Mouse (Mus musculus) embryonic stem cell, embryonic (primary cell): Measurements from ENCODE around the gene Zfp46.

Experiments used
- CTCF ChIA-PET, 4 experiments: fragments of 300-600 bp in 2 of 4; fragments of 350-600 bp in 2 of 4; sonication (Branson Sonifier 250); formaldehyde crosslinking; loops; one replicate each; lab custom pipeline; 2022; ENCODE audit warnings: inconsistent platforms in 2 of 4; lab: Charles Lee
- POLR2A ChIA-PET, 4 experiments: fragments of 300-600 bp in 2 of 4; fragments of 350-600 bp in 2 of 4; sonication (Branson Sonifier 250); formaldehyde crosslinking; loops; one replicate each; lab custom pipeline; 2022; ENCODE audit warnings: antibody characterized with exemption in 4 of 4, inconsistent platforms in 1 of 4; lab: Charles Lee

Gene Zfp46

GRCm38 (mm10) chr4:136284455-136284854, at the start of gene Zfp46:
Gene Zfp46, plus strand, starts transcription at chr4:136284683.
- ChIA-PET CTCF (interaction anchor here in 2 of 4 experiments (1.7 to 2.2 kb wide), 4 partner anchors 12 to 112 kb away, joined by 7 to 23 read pairs (median 14); partner anchors contain the start of gene E2f2 (in 1 of the 2)), POLR2A (interaction anchor here in 2 of 4 experiments (1.1 to 2.3 kb wide), 12 partner anchors 10 to 263 kb away, joined by 3 to 19 read pairs (median 6); partner anchors contain the start of genes Hnrnpr (in 2 of the 2), Eloa (in 1 of the 2), Rpl11 (in 1 of the 2) and Tcea3 (in 1 of the 2))

DNA sequence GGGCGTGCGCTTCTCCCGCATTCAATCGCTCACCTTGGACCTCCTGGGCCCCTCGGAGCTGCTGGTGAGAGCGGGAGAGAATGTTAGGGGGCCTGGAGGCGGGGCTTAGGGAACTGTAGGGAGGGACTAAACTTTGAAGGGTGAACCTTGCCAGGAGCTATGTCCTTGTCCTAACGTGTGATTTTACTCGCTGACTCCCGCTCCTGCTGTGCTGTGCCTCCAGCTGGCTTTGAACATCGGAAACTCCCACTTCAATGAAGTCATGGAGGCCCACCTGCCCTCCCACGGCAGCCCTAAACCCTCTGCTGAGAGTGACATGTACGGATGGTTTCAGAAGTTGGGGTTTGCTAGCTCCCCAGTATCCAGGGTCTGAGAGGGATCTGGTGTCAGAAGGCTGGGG, 45.8 kb upstream of the Zfp46 start:
- ChIA-PET CTCF (interaction anchor here in 3 of 4 experiments (0.5 to 5.2 kb wide), 20 partner anchors 11 to 381 kb away, joined by 3 to 46 read pairs (median 4); partner anchors contain the start of gene Asap3 (in 2 of the 3)), POLR2A (interaction anchor here (0.5 to 2.5 kb wide), 13 partner anchors 9 to 1335 kb away, joined by 3 to 18 read pairs (median 3); partner anchors contain the start of genes Asap3 (in 1 of the 4), E2f2 (in 1 of the 4), Luzp1 (in 1 of the 4) and Tcea3 (in 1 of the 4))

DNA sequence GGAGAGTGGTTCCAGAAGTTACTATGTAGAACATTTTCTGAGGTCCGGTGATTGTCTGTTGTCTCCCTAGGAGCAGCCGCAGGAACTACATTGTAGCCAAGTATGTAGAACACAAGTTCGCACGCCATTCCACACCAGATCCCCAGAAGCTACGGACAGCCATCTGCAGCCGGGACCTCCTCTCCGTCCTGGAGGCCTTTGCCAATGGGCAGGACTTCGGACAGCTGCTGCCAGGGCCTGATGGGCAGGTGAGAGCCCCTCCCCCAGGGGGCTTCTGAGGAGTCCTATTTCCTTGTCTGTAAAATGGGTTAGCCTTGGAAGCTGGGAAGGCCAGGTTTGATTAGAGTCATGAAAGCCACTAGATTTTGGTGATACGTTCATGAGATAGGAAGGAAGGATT, 45.4 kb upstream of the Zfp46 start:
- ChIA-PET CTCF (interaction anchor here (0.5 to 5.2 kb wide), 38 partner anchors 9 to 1120 kb away, joined by 3 to 46 read pairs (median 4); partner anchors contain the start of genes Asap3 (in 2 of the 4) and Lactbl1 (in 1 of the 4)), POLR2A (interaction anchor here (0.5 to 2.5 kb wide), 23 partner anchors 9 to 1334 kb away, joined by 3 to 18 read pairs (median 3); partner anchors contain the start of genes Asap3 (in 2 of the 4), Tcea3 (in 2 of the 4), E2f2 (in 1 of the 4) and Hnrnpr (in 1 of the 4))

- CTCF ChIA-PET, result interaction anchor here (0.5 to 5.2 kb wide), 45 partner anchors 9 to 1119 kb away, joined by 3 to 46 read pairs (median 4); partner anchors contain the start of genes Asap3 (in 2 of the 4), E2f2 (in 1 of the 4) and Lactbl1 (in 1 of the 4)
- POLR2A ChIA-PET, result interaction anchor here in 3 of 4 experiments (0.6 to 2.5 kb wide), 19 partner anchors 8 to 352 kb away, joined by 3 to 18 read pairs (median 4); partner anchors contain the start of genes Asap3 (in 2 of the 3), Tcea3 (in 2 of the 3), E2f2 (in 1 of the 3) and Hnrnpr (in 1 of the 3)
Measured at GRCm38 (mm10) chr4:136239622-136240021, 44.9 kb upstream of the Zfp46 start.

GRCm38 (mm10) chr4:136240123-136240522, 44.4 kb upstream of the Zfp46 start:
- POLR2A ChIA-PET, result interaction anchor here in 3 of 4 experiments (0.6 to 2.5 kb wide), 14 partner anchors 8 to 351 kb away, joined by 3 to 18 read pairs (median 4); partner anchors contain the start of genes Asap3 (in 2 of the 3), Tcea3 (in 2 of the 3), E2f2 (in 1 of the 3) and Luzp1 (in 1 of the 3)
- CTCF ChIA-PET, result interaction anchor here (0.5 to 5.2 kb wide), 38 partner anchors 9 to 381 kb away, joined by 3 to 46 read pairs (median 4); partner anchors contain the start of genes Asap3 (in 2 of the 4) and E2f2 (in 1 of the 4)

GRCm38 (mm10) chr4:136240955-136241354, 43.5 kb upstream of the Zfp46 start:
- POLR2A ChIA-PET, result interaction anchor here in 2 of 4 experiments (0.6 to 1.4 kb wide), 3 partner anchors 9 to 34 kb away, joined by 3 to 4 read pairs (median 4); partner anchors contain the start of gene Asap3 (in 1 of the 2)
- CTCF ChIA-PET, result interaction anchor here in 3 of 4 experiments (0.5 to 5.2 kb wide), 8 partner anchors 8 to 88 kb away, joined by 3 to 46 read pairs (median 6); no protein-coding TSS in a partner anchor

- ChIA-PET CTCF (interaction anchor here in 3 of 4 experiments (0.6 to 5.2 kb wide), 8 partner anchors 11 to 366 kb away, joined by 3 to 46 read pairs (median 4); no protein-coding TSS in a partner anchor), POLR2A (interaction anchor here in 2 of 4 experiments (0.6 to 1.5 kb wide), 7 partner anchors 10 to 555 kb away, joined by 3 to 4 read pairs (median 4); partner anchors contain the start of gene Asap3 (in 1 of the 2))
Measured at GRCm38 (mm10) chr4:136242065-136242703, 42.3 kb upstream of the Zfp46 start.

DNA sequence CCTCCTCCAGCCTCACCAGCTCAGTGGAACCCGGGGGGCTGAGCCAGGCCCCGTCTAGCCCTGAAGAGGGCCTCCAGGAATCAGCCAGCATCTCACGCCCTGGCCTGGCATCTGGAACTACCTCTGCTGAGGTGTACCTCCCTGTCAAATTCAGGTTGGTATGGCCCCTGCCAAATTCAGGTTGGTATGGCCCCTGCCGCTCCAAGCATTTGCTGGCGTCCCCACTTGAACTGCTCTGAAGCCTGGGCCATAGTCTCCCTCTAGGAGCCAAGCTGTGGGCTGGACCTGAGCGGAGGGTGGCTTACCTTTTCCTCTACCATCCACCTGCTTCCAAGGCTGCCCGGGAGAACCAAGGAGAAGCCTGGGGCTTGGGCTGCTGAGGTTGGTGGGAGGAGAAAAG, 41.8 kb upstream of the Zfp46 start:
- CTCF ChIA-PET, result interaction anchor here in 3 of 4 experiments (0.6 to 5.2 kb wide), 6 partner anchors 17 to 366 kb away, joined by 3 to 46 read pairs (median 4); no protein-coding TSS in a partner anchor

GRCm38 (mm10) chr4:136244208-136244607, 40.3 kb upstream of the Zfp46 start:
- POLR2A ChIA-PET, result interaction anchor here in 2 of 4 experiments (0.9 to 1.5 kb wide), 2 partner anchors 15 to 44 kb away, joined by 3 to 4 read pairs; no protein-coding TSS in a partner anchor
- CTCF ChIA-PET, result interaction anchor here in 3 of 4 experiments (0.5 to 1.9 kb wide), 8 partner anchors 15 to 354 kb away, joined by 3 to 8 read pairs (median 4); no protein-coding TSS in a partner anchor

More for the DNA sequence above, 41.8 kb upstream of the Zfp46 start:
- POLR2A ChIA-PET, result interaction anchor here in 1 of 4 experiments (0.6 to 1.5 kb wide), 6 partner anchors 10 to 556 kb away, joined by 3 to 7 read pairs (median 4); partner anchors contain the start of gene Asap3

DNA sequence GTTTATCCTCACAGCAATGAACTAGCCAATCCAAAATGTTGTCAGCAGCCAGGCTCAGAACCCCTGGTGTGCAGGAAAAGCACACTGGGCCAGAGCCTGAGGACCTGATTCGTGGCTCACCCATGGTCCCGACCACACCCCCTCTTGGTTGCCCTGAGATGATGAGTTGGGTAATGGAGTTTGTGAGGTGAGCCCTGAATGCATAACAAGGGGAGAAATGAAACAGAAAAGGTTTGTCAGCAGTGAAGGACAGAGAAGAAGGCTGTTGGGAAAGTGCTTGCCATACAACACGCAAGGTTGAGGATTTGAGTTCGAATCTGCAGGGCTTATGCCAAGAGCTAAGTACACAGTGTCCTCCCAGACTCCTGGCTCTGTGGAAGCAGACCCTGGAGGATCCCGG, 38.8 kb upstream of the Zfp46 start:
- POLR2A ChIA-PET, result interaction anchor here (0.5 to 3.1 kb wide), 34 partner anchors 9 to 615 kb away, joined by 3 to 21 read pairs (median 6); partner anchors contain the start of genes Asap3 (in 3 of the 4), E2f2 (in 2 of the 4), Hnrnpr (in 2 of the 4) and Rpl11 (in 2 of the 4)
- CTCF ChIA-PET, result interaction anchor here in 3 of 4 experiments (0.6 to 3.2 kb wide), 12 partner anchors 10 to 945 kb away, joined by 3 to 23 read pairs (median 4); partner anchors contain the start of gene Asap3 (in 1 of the 3)

GRCm38 (mm10) chr4:136246568-136246969, 37.9 kb upstream of the Zfp46 start:
- CTCF ChIA-PET, result interaction anchor here (0.5 to 3.2 kb wide), 25 partner anchors 10 to 467 kb away, joined by 3 to 23 read pairs (median 3); partner anchors contain the start of genes Asap3 (in 1 of the 4), Hnrnpr (in 1 of the 4) and Rpl11 (in 1 of the 4)
- POLR2A ChIA-PET, result interaction anchor here (0.5 to 3.1 kb wide), 75 partner anchors 8 to 1882 kb away, joined by 3 to 21 read pairs (median 4); partner anchors contain the start of genes Asap3 (in 3 of the 4), E2f2 (in 3 of the 4), Hnrnpr (in 2 of the 4) and Rpl11 (in 2 of the 4)

- ChIA-PET POLR2A (interaction anchor here (0.6 to 3.5 kb wide), 35 partner anchors 7 to 375 kb away, joined by 3 to 21 read pairs (median 5); partner anchors contain the start of genes Hnrnpr (in 2 of the 4), 6030445D17Rik (in 1 of the 4), Asap3 (in 1 of the 4) and E2f2 (in 1 of the 4)), CTCF (interaction anchor here (0.6 to 3.2 kb wide), 10 partner anchors 12 to 418 kb away, joined by 3 to 23 read pairs (median 4); partner anchors contain the start of genes Asap3 (in 1 of the 4) and Fuca1 (in 1 of the 4))
Measured at GRCm38 (mm10) chr4:136247386-136247728, 37.1 kb upstream of the Zfp46 start.

DNA sequence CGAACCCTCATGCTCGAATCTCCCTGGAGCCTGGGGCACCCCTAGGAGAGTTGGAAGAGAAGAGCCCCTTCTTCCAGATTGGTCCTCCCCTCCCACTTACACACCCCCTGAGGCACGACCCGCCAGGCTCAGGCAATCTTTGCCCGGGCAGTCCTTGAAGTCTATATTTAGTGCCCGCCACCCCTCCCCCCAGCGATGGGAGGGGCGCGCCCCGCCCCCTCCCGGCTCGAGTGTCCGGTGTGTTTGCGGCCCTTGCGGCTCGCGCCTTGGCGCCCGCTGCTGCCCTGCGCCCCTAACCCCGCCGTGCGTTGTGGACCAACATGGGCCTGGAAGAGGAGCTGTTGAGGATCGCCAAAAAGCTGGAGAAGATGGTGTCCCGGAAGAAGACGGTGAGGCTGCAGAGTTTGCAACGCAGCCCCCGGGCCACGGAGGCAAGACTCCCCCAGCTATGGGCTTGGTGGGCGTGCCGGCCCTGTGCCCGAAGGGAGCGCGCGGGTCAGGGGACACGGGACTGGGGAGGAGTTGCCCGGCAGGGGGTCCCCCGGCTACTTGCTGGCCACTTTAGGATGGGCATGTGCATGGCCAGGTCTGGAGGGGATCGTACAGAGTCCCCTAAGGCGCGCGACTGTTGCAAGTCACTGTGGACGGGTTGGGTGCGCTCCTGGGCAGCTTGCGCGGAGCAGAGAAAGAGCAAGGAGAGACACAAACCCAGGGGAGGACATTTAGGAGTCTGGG, 36.6 kb upstream of the Zfp46 start, which contains the start of gene Tcea3:
Gene Tcea3 (plus strand): TSS at position 1 of the 735 bp plus-strand sequence.
- POLR2A ChIA-PET, result interaction anchor here in 3 of 4 experiments (0.5 to 3.5 kb wide), 37 partner anchors 8 to 375 kb away, joined by 3 to 21 read pairs (median 5); partner anchors contain the start of genes Hnrnpr (in 2 of the 3), Asap3 (in 1 of the 3), Fuca1 (in 1 of the 3) and Gale (in 1 of the 3)
- CTCF ChIA-PET, result interaction anchor here in 3 of 4 experiments (0.6 to 3.2 kb wide), 11 partner anchors 8 to 446 kb away, joined by 3 to 23 read pairs (median 4); partner anchors contain the start of genes Asap3 (in 1 of the 3) and Fuca1 (in 1 of the 3)

GRCm38 (mm10) chr4:136248464-136249331, 35.8 kb upstream of the Zfp46 start:
- POLR2A ChIA-PET, result interaction anchor here (0.5 to 3.5 kb wide), 20 partner anchors 9 to 198 kb away, joined by 3 to 21 read pairs (median 5); partner anchors contain the start of genes Asap3 (in 1 of the 4), Hnrnpr (in 1 of the 4) and Zfp46 (in 1 of the 4)
- CTCF ChIA-PET, result interaction anchor here in 3 of 4 experiments (0.6 to 2.6 kb wide), 6 partner anchors 9 to 447 kb away, joined by 3 to 9 read pairs (median 4); partner anchors contain the start of gene Fuca1 (in 1 of the 3)
